Mouse (Mus musculus) embryonic facial prominence, embryonic 14.5 days (tissue): ENCODE measurements at regions not wholly inside any gene's neighbourhood (a gene's known extent, or its start where the extent isn't known, plus 50 kb on each side); places are given as distances from the start of the nearest gene placed in this dataset.

Experiments used
- ATAC-seq: fragments of 200-750 bp; cut with Nextera tagmentation; 2 replicates; pipeline ENCODE4 v1.8.0; 2017; ENCODE audit warnings: low read depth, moderate number of reproducible peaks, moderate TSS enrichment
- DNase-seq: peaks from one replicate; pipeline ENCODE4 v3.0.0-alpha.2; 2015; ENCODE audit warnings: low spot score
- H3K27ac ChIP-seq: fragments of 300-500 bp; sonication (generic); replicated peaks from 2 replicates; pipeline ENCODE4 v1.5.1; 2014; ENCODE audit warnings: low read depth, mild to moderate bottlenecking, low read length, moderate library complexity
- H3K27me3 ChIP-seq: fragments of 300-500 bp; sonication (generic); replicated peaks from 2 replicates; pipeline ENCODE4 v1.6.1; 2014; ENCODE audit warnings: low read length; ENCODE audit not compliant: control insufficient read depth, insufficient read depth
- H3K36me3 ChIP-seq: fragments of 300-500 bp; sonication (generic); 2 replicates; pipeline ENCODE4 v1.6.1; 2014; ENCODE audit warnings: low read length, mixed read lengths; ENCODE audit not compliant: control insufficient read depth, insufficient read depth
- H3K4me1 ChIP-seq: fragments of 300-500 bp; sonication (generic); 2 replicates; pipeline ENCODE4 v1.6.1; 2014; ENCODE audit warnings: antibody characterized with exemption, low read length; ENCODE audit not compliant: control insufficient read depth, insufficient read depth
- H3K4me2 ChIP-seq: fragments of 300-500 bp; sonication (generic); 2 replicates; pipeline ENCODE4 v1.6.1; 2014; ENCODE audit warnings: low read depth, mild to moderate bottlenecking, low read length, moderate library complexity, mixed read lengths
- H3K4me3 ChIP-seq: fragments of 300-500 bp; sonication (generic); 2 replicates; pipeline ENCODE4 v1.5.1; 2014; ENCODE audit warnings: low read depth, mild to moderate bottlenecking, low read length
- H3K9ac ChIP-seq: fragments of 300-500 bp; sonication (generic); 2 replicates; pipeline ENCODE4 v1.6.1; 2014; ENCODE audit warnings: low read depth, mild to moderate bottlenecking, low read length, moderate library complexity, mixed read lengths
- H3K9me3 ChIP-seq: fragments of 300-500 bp; sonication (generic); 2 replicates; pipeline ENCODE4 v1.6.1; 2016; ENCODE audit warnings: low read length; ENCODE audit not compliant: control insufficient read depth
- WGBS: fragments of 180-500 bp; shearing (Covaris S2); extraction: QIAGEN DNeasy Blood & Tissue Kit; methylation state at CpG from one replicate; pipeline ENCODE4 v1.1.7; 2014; 5-methylcytosine and 5-hydroxymethylcytosine counted together

DNA sequence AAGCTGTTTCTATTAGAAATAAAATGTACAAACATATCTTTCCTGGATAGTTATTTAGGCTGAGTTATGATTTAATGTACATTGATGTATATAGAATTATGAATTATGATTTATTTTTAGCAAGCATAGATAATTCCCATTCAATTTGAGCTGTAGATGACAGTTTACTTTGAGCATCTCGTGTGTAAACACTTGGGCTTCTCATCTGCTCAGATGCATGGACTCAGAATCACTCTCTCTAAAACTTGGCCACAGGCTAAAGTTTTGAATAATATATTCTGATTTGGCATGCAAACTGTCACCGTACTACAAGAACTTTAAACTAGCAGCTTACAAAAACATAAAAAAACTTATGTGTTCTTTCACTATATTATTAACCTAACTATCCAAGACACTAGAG is 72.2 kb upstream of the Trim52 start:
- no peaks in the 10 kb centered on the region for H3K4me1 ChIP-seq
- no peak overlapping the region for H3K9ac ChIP-seq
- H3K9me3 ChIP-seq, result 0 out of 2 replicates have a peak, but pooled peaks cover 7% of the 10 kb centered on the region
- 67% methylated on average over 2 of the region's 2 CpGs for WGBS
- no peak overlapping the region for H3K4me2 ChIP-seq
- ATAC-seq (no peak), DNase-seq (no peak)
- H3K27ac ChIP-seq, result no peak overlapping the region
- H3K36me3 ChIP-seq, result no peaks in the 10 kb centered on the region
- no peaks in the 10 kb centered on the region for H3K27me3 ChIP-seq
- H3K4me3 ChIP-seq, result no peak overlapping the region

GRCm38 (mm10) chr14:106034933-106035665 is 70.9 kb upstream of the Trim52 start:
- no peaks in the 10 kb centered on the region for H3K4me1 ChIP-seq
- no peak overlapping the region for H3K27ac ChIP-seq
- no peak overlapping the region for H3K4me2 ChIP-seq
- 81% methylated on average over 10 of the region's 10 CpGs for WGBS
- no peaks in the 10 kb centered on the region for H3K36me3 ChIP-seq
- no peaks in the 10 kb centered on the region for H3K27me3 ChIP-seq
- ATAC-seq, result no peak
- no peak overlapping the region for H3K4me3 ChIP-seq
- DNase-seq, result no peak
- H3K9ac ChIP-seq, result no peak overlapping the region
- no peaks in the 10 kb centered on the region for H3K9me3 ChIP-seq

DNA sequence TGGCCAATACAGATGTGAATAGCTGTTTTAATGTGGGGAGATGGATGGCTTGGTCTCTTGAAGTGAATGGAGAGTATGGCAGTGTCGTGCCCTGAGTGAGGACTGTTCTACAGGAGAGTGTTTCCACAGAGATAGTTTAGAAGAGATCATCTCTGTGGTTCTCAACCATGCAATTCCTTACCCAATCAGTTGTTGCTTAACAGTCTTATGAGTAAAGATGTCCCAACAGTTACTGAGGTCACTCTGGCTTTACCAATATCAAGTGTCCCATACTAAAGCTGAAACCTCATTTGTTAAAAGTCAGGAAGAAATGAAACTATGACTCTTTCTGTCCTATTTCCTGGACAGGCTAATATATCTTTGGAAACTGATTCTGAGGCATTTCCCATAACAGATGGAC is 61.7 kb upstream of the Trim52 start:
- no peaks in the 10 kb centered on the region for H3K4me1 ChIP-seq
- no peak overlapping the region for H3K4me2 ChIP-seq
- H3K9ac ChIP-seq, result no peak overlapping the region
- no peak for DNase-seq
- H3K27ac ChIP-seq, result no peak overlapping the region
- no peaks in the 10 kb centered on the region for H3K9me3 ChIP-seq
- no peaks in the 10 kb centered on the region for H3K27me3 ChIP-seq
- no peaks in the 10 kb centered on the region for H3K36me3 ChIP-seq
- WGBS, result 88% methylated on average over 1 of the region's 1 CpGs
- no peak for ATAC-seq
- no peak overlapping the region for H3K4me3 ChIP-seq

GRCm38 (mm10) chr14:106050231-106050630 is 55.8 kb upstream of the Trim52 start:
- no peak overlapping the region for H3K27ac ChIP-seq
- H3K9me3 ChIP-seq, result no peaks in the 10 kb centered on the region
- ATAC-seq (no peak), DNase-seq (peak; percentile 22)
- no peak overlapping the region for H3K4me2 ChIP-seq
- H3K4me3 ChIP-seq, result no peak overlapping the region
- 71% methylated on average over 1 of the region's 1 CpGs for WGBS
- no peaks in the 10 kb centered on the region for H3K4me1 ChIP-seq
- H3K9ac ChIP-seq, result no peak overlapping the region
- H3K36me3 ChIP-seq, result no peaks in the 10 kb centered on the region
- H3K27me3 ChIP-seq, result no peaks in the 10 kb centered on the region

DNA sequence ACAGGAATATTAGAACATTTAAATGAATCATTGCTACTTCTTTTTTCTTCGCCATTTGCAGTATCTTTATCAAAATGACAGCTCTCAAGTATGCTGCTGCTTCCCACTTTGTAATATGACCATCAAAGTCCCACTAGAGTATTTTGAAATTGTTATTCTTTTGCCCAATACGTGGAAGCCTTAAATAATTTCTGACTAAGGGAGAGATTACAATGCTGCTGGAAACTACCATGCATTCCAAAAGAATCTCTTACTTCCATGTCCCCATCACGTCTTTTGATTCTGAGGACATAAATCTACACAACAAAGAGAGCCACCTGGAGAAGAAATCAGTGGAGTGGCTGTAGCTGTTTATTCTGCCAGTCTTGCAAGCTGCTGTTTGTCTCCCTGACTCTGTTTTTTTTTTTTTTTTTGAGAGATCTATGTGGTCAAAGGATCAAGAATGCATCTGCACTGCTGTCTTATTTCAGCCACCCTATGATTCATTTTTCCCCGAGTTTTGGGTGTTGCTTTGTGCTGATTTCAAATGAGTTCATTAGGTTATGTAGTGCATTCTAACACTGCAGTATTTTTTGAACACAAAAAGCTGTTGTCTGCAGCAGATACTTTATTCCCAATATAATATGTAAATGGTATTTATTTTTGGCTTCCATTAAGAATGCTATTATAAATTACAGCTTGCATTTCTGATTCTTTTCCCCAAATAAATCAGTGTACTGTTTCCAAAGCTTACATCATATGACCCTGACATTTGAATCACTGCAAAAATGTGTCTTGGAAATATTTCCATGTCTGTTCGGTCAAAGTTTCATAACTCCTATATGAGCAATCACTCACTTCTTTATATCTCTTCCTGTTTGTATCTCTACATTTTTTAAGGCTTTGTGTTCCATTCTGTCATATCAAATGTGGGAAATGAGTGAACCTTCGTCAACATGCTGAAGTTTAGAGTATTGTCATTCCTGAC is 53.1 kb upstream of the Trim52 start:
- H3K27me3 ChIP-seq, result no peaks in the 10 kb centered on the region
- no peaks in the 10 kb centered on the region for H3K36me3 ChIP-seq
- no peak overlapping the region for H3K4me3 ChIP-seq
- DNase-seq (no peak), ATAC-seq (no peak)
- H3K9ac ChIP-seq, result no peak overlapping the region
- H3K4me1 ChIP-seq, result no peaks in the 10 kb centered on the region
- 60% methylated on average over 6 of the region's 6 CpGs for WGBS
- H3K4me2 ChIP-seq, result no peak overlapping the region
- H3K27ac ChIP-seq, result no peak overlapping the region
- no peaks in the 10 kb centered on the region for H3K9me3 ChIP-seq
